Comparison of ENCODE assay signal across 25 mouse cellular contexts in genomic region chr8:11292611-11293010, GRCm38 (mm10). TPM values are rescaled to one million over a fixed set of nuclear protein-coding genes. Genes with fewer than 3 reads are reported as not detected.
DNase-seq lines count a peak whose midpoint lies in the region; ATAC-seq lines count a peak whose summit lies in the region.
"Had no signal": no experiment of that assay in that cellular context is flagged by ENCODE, and none has a peak within 500 bp of the region (broad histone marks: within the 10 kb centered on the region; RNA-seq: fewer than 3 reads in every experiment).

No protein-coding gene starts in this region.

- H3K9ac ChIP-seq in embryonic facial prominence, embryonic 14.5 days (ENCODE audit: low read depth, low read length), result no peak overlapping the region
- H3K9ac ChIP-seq in intestine, embryonic 16.5 days (ENCODE audit: low read depth, low read length), result no peak overlapping the region
- no peak overlapping the region for H3K9ac ChIP-seq in hindbrain, embryonic 11.5 days (ENCODE audit: low read depth, low read length)
- H3K9ac ChIP-seq: embryonic facial prominence, embryonic 15.5 days; hindbrain, embryonic 12.5 days; liver, postnatal 0 days; midbrain, embryonic 13.5 days had no signal

- H3K36me3 ChIP-seq in embryonic facial prominence, embryonic 14.5 days (ENCODE audit: control insufficient read depth, insufficient read depth, low read length), result no peaks in the 10 kb centered on the region
- H3K36me3 ChIP-seq in embryonic facial prominence, embryonic 10.5 days (replicated peaks), result peaks cover 15% of the 10 kb centered on the region
- no peaks in the 10 kb centered on the region for H3K36me3 ChIP-seq in intestine, embryonic 16.5 days (ENCODE audit: control insufficient read depth, insufficient read depth, low read length)
- H3K36me3 ChIP-seq in hindbrain, embryonic 11.5 days (ENCODE audit: control insufficient read depth, insufficient read depth, low read length), result no peaks in the 10 kb centered on the region
- H3K36me3 ChIP-seq: embryonic facial prominence, embryonic 15.5 days; hindbrain, embryonic 12.5 days; midbrain, embryonic 13.5 days had no signal

- no peak overlapping the region for H3K27ac ChIP-seq in embryonic facial prominence, embryonic 14.5 days (replicated peaks; ENCODE audit: low read depth, low read length)
- no peak overlapping the region; the same call in 1 of the 2 replicates for H3K27ac ChIP-seq in embryonic facial prominence, embryonic 10.5 days (replicated peaks)
- peak overlapping the region; percentile 44; the same call in 1 of the 2 replicates for H3K27ac ChIP-seq in intestine, embryonic 16.5 days (ENCODE audit: low read length)
- no peak overlapping the region for H3K27ac ChIP-seq in hindbrain, embryonic 11.5 days (ENCODE audit: low read depth, low read length)
- H3K27ac ChIP-seq: embryonic facial prominence, embryonic 15.5 days; hindbrain, embryonic 12.5 days; midbrain, embryonic 13.5 days had no signal

- H3K9me3 ChIP-seq in embryonic facial prominence, embryonic 14.5 days (ENCODE audit: control insufficient read depth, low read length), result no peaks in the 10 kb centered on the region
- no peaks in the 10 kb centered on the region for H3K9me3 ChIP-seq in embryonic facial prominence, embryonic 10.5 days
- H3K9me3 ChIP-seq in intestine, embryonic 16.5 days (ENCODE audit: control insufficient read depth, low read length), result no peaks in the 10 kb centered on the region
- H3K9me3 ChIP-seq in hindbrain, embryonic 11.5 days (ENCODE audit: control insufficient read depth, low read length), result no peaks in the 10 kb centered on the region
- H3K9me3 ChIP-seq: embryonic facial prominence, embryonic 15.5 days; hindbrain, embryonic 12.5 days; megakaryocyte, embryonic 14.5 days; midbrain, embryonic 13.5 days had no signal

- peak; percentile 56; the same call in 1 of the 2 replicates for ATAC-seq in embryonic facial prominence, embryonic 14.5 days (ENCODE audit: low read depth)
- peak; percentile 67 for ATAC-seq in intestine, embryonic 16.5 days
- ATAC-seq in hindbrain, embryonic 11.5 days (ENCODE audit: low FRiP score), result no peak
- ATAC-seq: CD4-positive, CD25-positive, alpha-beta regulatory T cell, adult 4 months; forebrain, embryonic 14.5 days; liver, postnatal 0 days; midbrain, embryonic 13.5 days had no signal

- 45% methylated on average over 3 of the region's 3 CpGs for WGBS in embryonic facial prominence, embryonic 14.5 days
- WGBS in embryonic facial prominence, embryonic 10.5 days, result 72% methylated on average over 3 of the region's 3 CpGs
- WGBS in intestine, embryonic 16.5 days, result 40% methylated on average over 3 of the region's 3 CpGs
- WGBS in hindbrain, embryonic 11.5 days, result 62% methylated on average over 3 of the region's 3 CpGs

- peaks cover 7% of the 10 kb centered on the region; the same call in 1 of the 2 replicates for H3K4me1 ChIP-seq in embryonic facial prominence, embryonic 14.5 days (ENCODE audit: control insufficient read depth, insufficient read depth, low read length)
- H3K4me1 ChIP-seq in embryonic facial prominence, embryonic 10.5 days, result peaks cover 64% of the 10 kb centered on the region
- H3K4me1 ChIP-seq in intestine, embryonic 16.5 days (ENCODE audit: control insufficient read depth, insufficient read depth, low read length), result peaks cover 13% of the 10 kb centered on the region
- H3K4me1 ChIP-seq in hindbrain, embryonic 11.5 days (replicated peaks; ENCODE audit: control insufficient read depth, insufficient read depth, low read length), result peaks cover 4% of the 10 kb centered on the region

- no peak overlapping the region for H3K4me3 ChIP-seq in embryonic facial prominence, embryonic 14.5 days (ENCODE audit: low read depth, low read length)
- H3K4me3 ChIP-seq in embryonic facial prominence, embryonic 10.5 days, result no peak overlapping the region
- no peak overlapping the region for H3K4me3 ChIP-seq in intestine, embryonic 16.5 days (ENCODE audit: low read length)
- no peak overlapping the region for H3K4me3 ChIP-seq in hindbrain, embryonic 11.5 days (ENCODE audit: low read depth, low read length)
- H3K4me3 ChIP-seq: embryonic facial prominence, embryonic 15.5 days; hindbrain, embryonic 12.5 days; megakaryocyte, embryonic 14.5 days; midbrain, embryonic 13.5 days had no signal

- peak; percentile 81 for DNase-seq in embryonic facial prominence, embryonic 14.5 days (ENCODE audit: low spot score)
- no peak for DNase-seq in embryonic facial prominence, embryonic 10.5 days (ENCODE audit: low spot score)
- peak; percentile 56 to 76 for DNase-seq in heart, adult 9 months (ENCODE audit: low spot score in 2 of 2)
- DNase-seq in heart, postnatal 4 days, result no peak
- peak; percentile 49 for DNase-seq in 3T3-L1 (ENCODE audit: low read depth, low spot score)
- DNase-seq in kidney, postnatal 25 days, result no peak
- no peak for DNase-seq in hindbrain, embryonic 11.5 days (ENCODE audit: low spot score)
- DNase-seq: adrenal gland, postnatal 14 days; cerebellum, adult 8-10 months; cerebellum, postnatal 36 days; embryo, embryonic 11 days; kidney, adult 9 months; kidney, postnatal 36 days; layer of hippocampus, postnatal 36 days; liver, postnatal 0 days; lung, postnatal 36 days; thymus, postnatal 36 days had no signal

- no peak overlapping the region for H3K4me2 ChIP-seq in embryonic facial prominence, embryonic 14.5 days (ENCODE audit: low read depth, low read length)
- H3K4me2 ChIP-seq in intestine, embryonic 16.5 days (ENCODE audit: low read depth, low read length), result no peak overlapping the region
- no peak overlapping the region for H3K4me2 ChIP-seq in hindbrain, embryonic 11.5 days (replicated peaks; ENCODE audit: low read depth, low read length)
- H3K4me2 ChIP-seq: embryonic facial prominence, embryonic 15.5 days; hindbrain, embryonic 12.5 days; liver, embryonic 11.5 days; midbrain, embryonic 13.5 days had no signal

- no peaks in the 10 kb centered on the region for H3K27me3 ChIP-seq in embryonic facial prominence, embryonic 14.5 days (replicated peaks; ENCODE audit: control insufficient read depth, insufficient read depth, low read length)
- no peaks in the 10 kb centered on the region for H3K27me3 ChIP-seq in embryonic facial prominence, embryonic 10.5 days (replicated peaks; ENCODE audit: low read depth, poor library complexity, severe bottlenecking)
- H3K27me3 ChIP-seq in intestine, embryonic 16.5 days (replicated peaks; ENCODE audit: control insufficient read depth, insufficient read depth, low read length), result no peaks in the 10 kb centered on the region
- H3K27me3 ChIP-seq in hindbrain, embryonic 11.5 days (ENCODE audit: control insufficient read depth, insufficient read depth, low read length), result no peaks in the 10 kb centered on the region
- H3K27me3 ChIP-seq: embryonic facial prominence, embryonic 15.5 days; hindbrain, embryonic 12.5 days; midbrain, embryonic 13.5 days had no signal

RNA-seq across cellular contexts. Expression of gene Col4a2, which starts 20.0 kb away (rescaled TPM):
- 92.3 and 95.9 TPM in 2 replicates for polyA plus RNA-seq in embryonic facial prominence, embryonic 14.5 days (2014; fragmentation: Nextera tagmentation; extraction: Ambion mirVana)
- polyA plus RNA-seq in embryonic facial prominence, embryonic 10.5 days (2016; fragmentation: Nextera tagmentation; extraction: Ambion mirVana), result 51.8 and 54.7 TPM in 2 replicates
- total RNA-seq in heart, postnatal 4 days (2021), result 100 to 1,000 TPM; 558 to 588 TPM
- polyA plus RNA-seq in intestine, embryonic 16.5 days (2015; fragmentation: Nextera tagmentation; extraction: Ambion mirVana), result 39.1 and 50.2 TPM in 2 replicates
- polyA plus RNA-seq in hindbrain, embryonic 11.5 days (2014; fragmentation: Nextera tagmentation; extraction: Ambion mirVana), result 26.2 and 29.9 TPM in 2 replicates
- polyA plus RNA-seq: CD4-positive, CD25-positive, alpha-beta regulatory T cell, adult 4 months had no signal

RNA-seq across cellular contexts. Expression of gene Col4a1, which starts 20.0 kb away (rescaled TPM):
- polyA plus RNA-seq in embryonic facial prominence, embryonic 14.5 days (2014; fragmentation: Nextera tagmentation; extraction: Ambion mirVana), result 270 and 289 TPM in 2 replicates
- polyA plus RNA-seq in embryonic facial prominence, embryonic 10.5 days (2016; fragmentation: Nextera tagmentation; extraction: Ambion mirVana), result 128 and 138 TPM in 2 replicates
- total RNA-seq in heart, postnatal 4 days (2021), result 1,000 to 10,000 TPM; 1,026 to 1,084 TPM
- polyA plus RNA-seq in intestine, embryonic 16.5 days (2015; fragmentation: Nextera tagmentation; extraction: Ambion mirVana), result 136 and 172 TPM in 2 replicates
- 91.8 and 94.2 TPM in 2 replicates for polyA plus RNA-seq in hindbrain, embryonic 11.5 days (2014; fragmentation: Nextera tagmentation; extraction: Ambion mirVana)

Comparison
In these comparisons a context has a peak if more than half of its experiments do, and no peak if none do; other contexts are left out.
1. DNase-seq: peak in embryonic facial prominence, embryonic 14.5 days (single experiment), heart, adult 9 months (2 of 2) and 3T3-L1 (single experiment); none in embryonic facial prominence, embryonic 10.5 days (single experiment), heart, postnatal 4 days (single experiment), kidney, postnatal 25 days (0 of 2) and hindbrain, embryonic 11.5 days (single experiment).